Mouse (Mus musculus): ENCODE results near the gene Hint3.
"Not testable (repeated sequence)": the region's sequence is repeated elsewhere in the genome, so short reads cannot be mapped to it uniquely, and the experiment has no call there.

Hint3 gene

GRCm38 (mm10) chr10:30629513-30629912, at the start of gene Hint3:
TSS of gene Hint3 (minus strand) at chr10:30629632.
- DNase-seq (ENCODE audit: low spot score) = no peak

- DNase-seq (ENCODE audit: low spot score) = no peak
These were observed 48.6 kb upstream of the Hint3 start for GRCm38 (mm10) chr10:30678051-30678450.

DNA sequence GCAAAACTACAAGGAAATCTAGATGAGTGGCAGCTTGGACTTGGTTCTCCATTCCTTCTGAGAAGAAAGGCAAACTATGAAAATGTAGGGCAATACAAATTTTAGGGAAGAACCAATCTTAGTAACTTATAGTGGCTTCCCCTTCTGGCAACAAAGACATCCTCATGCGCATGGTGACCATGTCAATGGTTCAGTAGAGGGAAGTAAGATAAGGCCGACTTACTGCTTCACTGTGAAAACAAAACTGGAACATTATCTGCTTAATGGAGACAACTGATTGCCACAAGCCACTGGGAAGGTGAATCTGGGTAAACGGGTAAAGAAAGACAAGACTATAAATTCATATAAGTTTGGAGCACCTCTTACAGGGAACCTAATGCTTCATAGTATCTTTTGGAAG, 45.4 kb upstream of the Hint3 start:
- no peak for DNase-seq (ENCODE audit: low spot score)

- no peak for DNase-seq (ENCODE audit: low spot score)
These were observed 37.1 kb upstream of the Hint3 start for GRCm38 (mm10) chr10:30666580-30666979.

- DNase-seq (ENCODE audit: low spot score) = no peak
These were observed 31.3 kb upstream of the Hint3 start for GRCm38 (mm10) chr10:30660564-30661328.

GRCm38 (mm10) chr10:30655655-30656054, 26.2 kb upstream of the Hint3 start:
- no peak for DNase-seq (ENCODE audit: low spot score)

DNA sequence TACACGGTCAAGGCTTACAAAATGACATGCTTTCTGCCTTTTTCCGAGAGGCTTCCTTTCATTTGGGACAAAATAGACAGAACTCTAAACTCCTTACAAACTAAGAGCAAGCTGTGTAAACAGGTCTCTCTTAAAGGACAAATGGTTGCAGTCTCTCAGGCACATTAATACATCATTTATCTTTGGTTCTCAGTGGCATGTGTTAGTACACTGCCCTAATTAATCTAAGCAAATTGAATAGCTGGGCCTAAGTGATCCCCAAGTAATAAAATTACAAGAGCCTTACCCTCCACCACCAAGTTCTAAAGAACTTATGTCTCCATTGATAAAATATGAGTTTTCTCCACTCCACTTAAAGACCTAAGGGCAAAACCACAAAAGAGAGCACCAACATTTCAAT, 18.2 kb upstream of the Hint3 start:
- no peak for DNase-seq (ENCODE audit: low spot score)

DNA sequence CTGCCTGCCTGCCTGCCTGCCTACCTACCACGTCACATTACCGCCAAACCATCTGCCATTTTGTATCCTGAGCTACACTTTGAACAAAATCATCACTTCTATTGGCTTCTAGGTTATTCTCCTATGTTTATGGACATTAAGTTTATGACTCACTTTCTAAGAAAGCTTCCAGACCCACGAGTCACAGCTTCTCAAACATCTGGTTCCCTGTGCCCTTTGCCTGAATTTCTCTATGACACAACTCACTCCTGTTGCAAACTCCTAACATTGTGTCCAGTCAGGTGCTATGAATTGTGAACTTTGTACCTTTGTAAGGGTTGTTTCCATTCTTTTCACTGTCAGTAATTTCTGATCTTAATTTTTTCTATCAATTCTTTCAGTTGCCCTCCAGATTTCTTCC, 8.8 kb upstream of the Hint3 start:
- DNase-seq (ENCODE audit: low spot score) = no peak

DNA sequence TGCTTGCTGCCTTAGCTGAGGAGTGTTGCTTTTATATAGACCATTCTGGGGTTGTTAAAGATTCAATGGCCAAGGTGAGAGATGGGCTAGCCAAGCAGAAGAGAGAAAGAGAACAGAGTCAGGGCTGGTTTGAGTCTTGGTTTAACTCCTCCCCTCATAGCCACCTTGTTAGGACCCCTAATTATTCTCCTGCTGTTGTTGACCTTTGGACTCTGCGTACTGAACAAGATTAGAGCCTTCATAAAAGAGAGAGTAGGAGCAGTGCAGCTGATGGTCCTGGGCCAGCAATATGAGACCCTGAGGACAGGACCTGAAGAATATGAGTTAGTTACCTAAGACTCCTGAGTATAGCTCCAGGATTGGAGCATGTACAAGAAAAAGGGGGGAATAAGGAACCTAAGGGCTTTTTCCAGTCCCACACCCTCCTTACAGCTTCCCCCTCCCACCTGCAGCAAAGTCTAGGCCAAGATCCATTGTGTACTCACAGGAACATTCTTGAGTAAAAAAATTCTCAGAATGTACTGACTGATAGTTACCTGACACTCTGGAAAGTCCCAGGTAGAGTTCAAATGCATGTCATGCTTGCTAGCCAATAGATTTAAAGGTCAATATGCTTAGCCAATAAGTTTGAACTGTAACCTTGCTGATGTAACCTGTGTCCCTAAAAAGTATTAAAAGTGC, 7.2 kb upstream of the Hint3 start:
- DNase-seq (ENCODE audit: low spot score) = not testable (repeated sequence)

- no peak for DNase-seq (ENCODE audit: low spot score)
These were observed 3.3 kb upstream of the Hint3 start for GRCm38 (mm10) chr10:30632718-30633117.

DNA sequence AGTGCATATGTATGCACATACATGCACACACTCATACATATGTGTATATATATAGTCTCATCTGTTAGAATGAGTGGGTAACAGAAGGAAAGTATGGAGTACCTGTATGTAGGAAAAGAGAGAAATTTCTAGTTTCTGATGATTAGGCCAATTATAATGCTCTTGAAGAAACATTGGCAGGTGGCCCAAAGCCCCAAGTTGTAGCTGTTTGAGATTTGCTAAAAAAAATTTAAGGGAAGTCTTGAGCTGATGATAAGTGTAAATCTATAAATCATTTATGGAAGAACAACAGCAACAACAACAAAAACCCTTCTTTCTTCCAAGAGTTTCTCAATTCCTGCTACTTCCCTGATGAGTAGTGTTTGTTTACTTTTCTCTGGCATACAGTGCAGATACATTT, 545 bp upstream of the Hint3 start:
- no peak for DNase-seq (ENCODE audit: low spot score)

GRCm38 (mm10) chr10:30628444-30628843, 988 bp downstream of the Hint3 start:
- not testable (repeated sequence) for DNase-seq (ENCODE audit: low spot score)

- no peak for DNase-seq (ENCODE audit: low spot score)
These were observed 1.9 kb downstream of the Hint3 start for GRCm38 (mm10) chr10:30627548-30627947.

DNA sequence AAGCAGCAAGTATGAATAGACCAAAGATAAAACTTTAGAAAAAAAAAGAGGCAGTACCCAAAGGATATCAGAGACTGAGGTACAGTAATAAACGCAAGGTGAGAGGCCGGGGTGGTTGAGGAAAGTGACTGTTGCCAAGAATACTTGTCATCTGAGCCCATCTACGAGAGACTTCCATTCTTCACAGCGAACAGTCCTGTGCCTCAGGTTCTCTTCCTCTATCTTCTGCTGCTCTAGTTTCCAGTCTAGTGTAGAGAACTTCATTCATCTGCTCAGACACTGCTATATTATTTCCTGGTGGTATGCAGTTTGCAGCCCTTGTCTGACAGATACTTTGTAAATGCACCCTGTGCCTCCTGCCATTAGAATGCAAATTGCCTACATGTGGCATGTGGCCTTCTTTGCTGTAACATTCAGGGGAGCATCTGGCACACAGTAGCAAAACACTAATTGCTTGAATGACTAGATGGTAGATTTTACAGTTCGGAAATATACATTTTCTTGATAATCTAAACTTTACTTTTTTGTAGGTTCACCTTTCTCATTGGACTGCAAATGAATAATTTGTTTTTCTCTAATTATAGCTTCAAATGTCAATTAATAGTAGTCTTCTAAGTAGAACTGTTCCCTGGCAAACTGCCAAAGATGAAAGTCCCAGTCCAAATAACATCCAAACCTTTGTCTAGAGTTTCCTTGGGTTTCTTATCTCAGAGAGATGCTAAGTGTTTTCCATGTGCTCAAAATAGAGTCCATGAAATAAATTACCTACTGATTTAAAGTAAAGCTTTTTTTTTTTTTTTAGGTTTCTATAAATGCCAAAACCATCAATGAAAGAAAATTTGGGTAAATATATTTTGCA, 5.0 kb downstream of the Hint3 start:
- no peak for DNase-seq (ENCODE audit: low spot score)

DNA sequence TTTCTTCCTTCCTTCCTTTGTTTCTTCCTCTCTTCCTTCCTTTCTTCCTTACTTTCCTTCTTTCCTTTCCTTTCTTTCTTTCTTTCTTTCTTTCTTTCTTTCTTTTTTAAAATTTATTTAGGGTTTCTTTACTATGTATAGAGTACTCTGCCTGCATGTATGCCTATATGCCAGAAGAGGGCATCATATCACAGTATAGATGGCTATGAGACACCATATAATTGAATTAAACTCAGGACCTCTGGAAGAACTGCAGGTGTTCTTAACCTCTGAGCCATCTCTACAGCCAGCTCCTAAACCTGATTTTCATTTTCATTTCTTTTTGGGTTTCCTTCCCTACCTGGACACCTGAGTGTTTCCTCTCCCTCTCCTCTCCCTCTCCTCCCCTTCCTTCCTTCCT, 6.5 kb downstream of the Hint3 start:
- no peak for DNase-seq (ENCODE audit: low spot score)

DNA sequence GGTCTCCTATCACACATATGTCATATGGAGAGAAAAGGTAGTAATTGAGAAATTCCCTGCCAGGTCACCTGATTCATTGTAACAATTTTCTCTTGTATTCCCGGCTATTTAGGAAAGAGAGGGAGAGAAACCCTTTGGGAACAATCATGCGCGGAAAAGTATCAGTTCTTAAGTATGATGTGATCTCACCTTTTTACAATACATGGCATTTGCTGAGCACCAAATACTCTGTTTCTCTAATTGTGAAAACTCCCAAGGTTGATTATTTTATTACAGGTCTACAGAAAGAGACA, 10.6 kb downstream of the Hint3 start:
- no peak for DNase-seq (ENCODE audit: low spot score)

DNA sequence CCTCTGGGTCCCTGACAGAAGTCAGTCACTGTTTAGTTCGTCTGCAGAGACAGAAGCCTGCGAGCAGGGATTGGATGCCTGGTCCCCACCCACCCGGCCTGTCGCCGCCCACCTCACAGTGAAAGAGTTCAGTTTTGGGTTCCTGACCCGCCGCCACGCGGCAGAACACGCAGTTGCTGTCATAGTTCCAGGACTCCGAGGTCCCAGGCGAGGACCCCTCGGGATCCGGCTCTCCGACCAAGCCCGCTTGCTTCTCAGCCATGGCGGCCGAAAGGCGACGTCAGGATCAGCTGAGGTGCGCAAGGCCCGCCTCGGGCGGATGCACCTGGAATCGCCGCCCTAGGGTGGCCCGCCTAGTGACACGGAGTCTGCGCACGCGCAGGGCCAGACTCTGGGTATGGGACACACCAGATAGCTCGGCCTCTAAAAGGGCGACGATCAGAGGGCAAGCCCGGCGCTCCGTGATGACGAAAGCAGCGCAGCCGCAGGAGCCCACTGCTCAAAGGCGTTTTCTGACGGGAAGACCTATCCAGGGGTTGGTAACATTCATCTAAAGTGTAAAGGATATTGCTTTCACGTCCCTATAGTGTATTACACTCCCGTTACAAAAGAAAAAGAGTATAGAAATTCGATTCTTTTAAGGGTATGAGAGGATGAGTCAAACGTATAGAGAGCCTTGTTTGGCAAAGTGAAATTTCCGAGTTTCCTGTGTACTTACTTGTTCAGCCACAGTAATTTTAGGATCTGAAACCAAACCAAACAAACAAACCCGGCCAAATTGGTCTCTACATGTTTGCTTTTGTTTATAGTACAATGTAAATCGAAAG, 11.1 kb downstream of the Hint3 start:
- peak; percentile 98 for DNase-seq (ENCODE audit: low spot score)

GRCm38 (mm10) chr10:30613039-30613438, 16.4 kb downstream of the Hint3 start:
- no peak for DNase-seq (ENCODE audit: low spot score)

DNA sequence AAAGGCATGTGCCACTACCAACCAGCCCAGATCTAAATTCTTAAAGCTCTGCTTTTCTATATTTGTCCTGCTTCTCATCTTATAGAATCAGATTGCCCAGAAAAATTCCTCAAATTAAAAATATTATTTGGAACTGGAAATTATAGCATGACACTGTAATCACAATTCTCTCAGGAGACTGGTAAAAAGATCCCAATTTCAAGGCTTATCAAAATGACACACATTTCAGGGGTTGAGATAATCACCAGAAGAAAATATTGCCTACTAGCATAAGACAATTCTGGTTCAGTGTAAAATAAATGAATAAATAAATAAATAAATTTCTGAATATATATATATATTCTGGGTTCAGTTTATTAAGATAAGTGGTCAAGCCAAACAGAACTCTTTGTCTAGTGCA, 19.8 kb downstream of the Hint3 start:
- no peak for DNase-seq (ENCODE audit: low spot score)

DNA sequence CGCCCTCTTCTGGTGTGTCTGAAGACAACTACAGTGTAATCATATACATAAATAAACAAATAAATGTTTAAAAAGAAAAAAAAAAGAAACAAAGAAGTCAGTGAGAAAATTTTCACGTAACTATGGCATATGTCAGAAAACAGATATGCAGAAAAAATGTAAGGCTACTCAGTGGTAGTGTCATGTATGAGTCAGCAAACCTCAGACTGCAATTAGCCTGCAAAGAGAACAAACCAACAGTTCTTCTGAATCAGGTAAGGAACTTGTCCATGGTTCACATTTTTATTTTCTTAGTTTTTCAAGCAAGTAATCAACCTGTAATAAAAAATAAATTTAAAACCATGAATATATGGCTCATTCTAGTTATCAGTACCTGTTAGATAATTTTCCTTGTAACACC, 21.3 kb downstream of the Hint3 start:
- no peak for DNase-seq (ENCODE audit: low spot score)

DNA sequence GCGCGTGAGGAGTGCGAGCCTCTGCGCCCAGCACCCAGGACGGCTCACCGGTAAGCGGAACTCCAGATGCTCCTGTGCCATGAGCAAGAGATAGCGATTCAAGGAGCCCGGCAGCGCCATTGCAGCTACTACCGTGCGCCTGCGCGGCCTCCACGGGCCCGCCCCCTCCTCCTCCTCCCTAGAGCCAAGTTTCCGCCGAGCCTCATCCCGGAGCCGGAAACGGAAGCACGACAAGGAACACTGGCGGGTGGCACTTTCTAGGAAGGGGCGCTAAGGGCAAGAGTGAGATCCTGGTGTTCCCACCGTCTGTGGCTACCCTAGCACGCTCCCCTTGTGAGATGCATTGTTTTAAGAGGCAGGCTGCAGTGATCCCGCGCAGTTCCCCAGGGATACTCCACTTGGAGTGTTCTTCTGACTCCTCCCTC, 28.9 kb downstream of the Hint3 start, which contains the start of gene Trmt11:
TSS of gene Trmt11 (minus strand) at position 208 of the 425 bp plus-strand sequence.
- DNase-seq (ENCODE audit: low spot score) = peak; percentile 88

- no peak for DNase-seq (ENCODE audit: low spot score)
These were observed 29.3 kb downstream of the Hint3 start for GRCm38 (mm10) chr10:30600094-30600534.
